Mouse (Mus musculus): ENCODE data around the gene Cisd3. TPM values are rescaled to one million over a fixed set of nuclear protein-coding genes. Genes with fewer than 3 reads are reported as not detected.

Cisd3 gene
- polyA plus RNA-seq, 1 experiment from 2014 or later: 33.2 TPM

- H3K4me3 ChIP-seq: peak overlapping the region; percentile 90; the same call in 1 of the 2 replicates
- peaks cover 12% of the 10 kb centered on the region; the same call in 1 of the 2 replicates for H3K36me3 ChIP-seq
- H3K27me3 ChIP-seq: peaks cover 18% of the 10 kb centered on the region
- ATAC-seq (ENCODE audit: low FRiP score, low read depth): no peak
- no peaks in the 10 kb centered on the region for H3K9me3 ChIP-seq
- no peak overlapping the region for H3K9ac ChIP-seq
- no peak overlapping the region for H3K27ac ChIP-seq (replicated peaks)
- 86% methylated on average over 13 of the region's 13 CpGs for WGBS
- H3K4me2 ChIP-seq: peak overlapping the region; percentile 81
- H3K4me1 ChIP-seq (replicated peaks): peaks cover 46% of the 10 kb centered on the region
Observed at GRCm38 (mm10) chr11:97665431-97665830, 20.2 kb upstream of the Cisd3 start.

DNA sequence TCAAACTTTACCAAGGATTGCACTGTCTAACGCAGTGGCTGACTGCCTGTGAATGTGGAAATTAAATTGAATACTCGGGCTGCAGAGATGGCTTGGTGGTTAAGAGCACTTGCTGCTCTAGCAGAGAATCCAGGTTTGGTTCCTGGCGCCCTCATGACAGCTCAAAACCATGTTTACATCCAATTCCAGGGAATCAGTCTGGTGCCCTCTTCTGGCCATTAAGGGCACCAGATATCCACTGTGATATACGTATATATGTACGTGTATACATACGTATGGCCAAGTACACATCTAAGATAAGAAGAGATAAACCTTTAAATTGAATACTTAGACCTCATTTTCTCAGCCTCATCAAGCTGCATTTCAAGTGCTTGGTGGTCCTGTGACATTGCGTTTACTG, 19.4 kb upstream of the Cisd3 start:
- 89% methylated on average over 7 of the region's 7 CpGs for WGBS
- no peak overlapping the region for H3K4me3 ChIP-seq

DNA sequence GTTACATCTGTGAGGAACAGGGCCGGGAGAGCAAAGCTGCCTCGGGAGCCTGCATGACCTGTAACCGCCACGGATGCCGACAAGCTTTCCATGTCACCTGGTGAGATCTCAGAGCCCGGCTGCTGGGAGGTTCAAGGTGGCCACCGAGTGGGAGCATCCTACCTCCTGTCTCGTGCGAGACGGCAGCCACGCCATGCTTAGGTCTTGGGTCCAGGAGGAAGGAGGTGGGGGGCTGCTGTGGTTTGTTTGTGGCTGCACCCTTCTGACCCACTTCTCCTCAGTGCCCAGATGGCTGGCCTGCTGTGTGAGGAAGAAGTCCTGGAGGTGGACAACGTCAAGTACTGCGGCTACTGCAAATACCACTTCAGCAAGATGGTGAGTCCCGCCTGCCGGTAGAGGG, 18.8 kb upstream of the Cisd3 start:
- WGBS: 96% methylated on average over 15 of the region's 15 CpGs
- Histone ChIP-seq H3K9ac (no peak overlapping the region), H3K36me3 (peaks cover 21% of the 10 kb centered on the region), H3K27me3 (peaks cover 6% of the 10 kb centered on the region), H3K9me3 (no peaks in the 10 kb centered on the region), H3K4me2 (no peak overlapping the region), H3K4me3 (no peak overlapping the region), H3K4me1 (replicated peaks) (peaks cover 36% of the 10 kb centered on the region), H3K27ac (replicated peaks) (no peak overlapping the region)
- no peak for ATAC-seq (ENCODE audit: low FRiP score, low read depth)

More for the DNA sequence above, 19.4 kb upstream of the Cisd3 start:
- ATAC-seq (ENCODE audit: low FRiP score, low read depth): no peak
- Histone ChIP-seq H3K27ac (replicated peaks) (no peak overlapping the region), H3K4me2 (no peak overlapping the region), H3K36me3 (peaks cover 19% of the 10 kb centered on the region), H3K4me1 (replicated peaks) (peaks cover 40% of the 10 kb centered on the region), H3K27me3 (peaks cover 12% of the 10 kb centered on the region), H3K9me3 (no peaks in the 10 kb centered on the region), H3K9ac (no peak overlapping the region)

DNA sequence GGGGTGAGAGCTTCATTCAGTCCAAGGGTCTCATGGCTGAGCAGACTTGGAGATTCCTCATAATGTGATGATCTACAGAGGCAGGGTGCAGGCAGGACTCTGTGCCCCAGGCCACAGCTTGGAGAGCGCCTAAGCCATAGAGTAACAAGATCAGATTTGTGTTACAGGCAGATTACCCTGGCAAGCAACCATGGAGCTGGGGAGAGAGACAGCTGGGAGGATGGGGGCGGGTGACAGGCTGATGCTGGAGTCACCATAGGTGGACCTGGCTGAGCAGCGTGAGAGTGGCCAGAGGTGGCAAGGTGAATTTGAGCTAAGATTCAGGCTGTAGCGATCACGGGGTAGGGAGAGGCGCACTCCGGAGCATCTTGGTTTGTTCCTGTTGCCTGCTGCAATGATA, 17.5 kb upstream of the Cisd3 start:
- no peak for ATAC-seq (ENCODE audit: low FRiP score, low read depth)
- 93% methylated on average over 7 of the region's 7 CpGs for WGBS
- Histone ChIP-seq H3K27me3 (no peaks in the 10 kb centered on the region), H3K4me2 (no peak overlapping the region), H3K36me3 (peaks cover 30% of the 10 kb centered on the region), H3K9me3 (no peaks in the 10 kb centered on the region), H3K9ac (no peak overlapping the region), H3K4me3 (no peak overlapping the region), H3K4me1 (replicated peaks) (peaks cover 25% of the 10 kb centered on the region), H3K27ac (replicated peaks) (no peak overlapping the region)

- Histone ChIP-seq H3K9me3 (no peaks in the 10 kb centered on the region), H3K36me3 (peaks cover 41% of the 10 kb centered on the region), H3K27me3 (no peaks in the 10 kb centered on the region), H3K4me3 (no peak overlapping the region), H3K9ac (no peak overlapping the region), H3K4me1 (replicated peaks) (peaks cover 23% of the 10 kb centered on the region), H3K4me2 (no peak overlapping the region), H3K27ac (replicated peaks) (no peak overlapping the region)
- WGBS: 49% methylated on average over 15 of the region's 15 CpGs
- no peak for ATAC-seq (ENCODE audit: low FRiP score, low read depth)
Observed at GRCm38 (mm10) chr11:97669268-97669667, 16.4 kb upstream of the Cisd3 start.

- 42% methylated on average over 6 of the region's 6 CpGs for WGBS
- H3K27me3 ChIP-seq: no peaks in the 10 kb centered on the region
- no peak overlapping the region for H3K27ac ChIP-seq (replicated peaks)
- ATAC-seq (ENCODE audit: low FRiP score, low read depth): no peak
- peaks cover 18% of the 10 kb centered on the region for H3K4me1 ChIP-seq (replicated peaks)
- H3K9ac ChIP-seq: no peak overlapping the region
- H3K4me2 ChIP-seq: no peak overlapping the region
- H3K36me3 ChIP-seq: peaks cover 46% of the 10 kb centered on the region
- H3K4me3 ChIP-seq: no peak overlapping the region
- H3K9me3 ChIP-seq: no peaks in the 10 kb centered on the region
Observed at GRCm38 (mm10) chr11:97669829-97670228, 15.8 kb upstream of the Cisd3 start.

DNA sequence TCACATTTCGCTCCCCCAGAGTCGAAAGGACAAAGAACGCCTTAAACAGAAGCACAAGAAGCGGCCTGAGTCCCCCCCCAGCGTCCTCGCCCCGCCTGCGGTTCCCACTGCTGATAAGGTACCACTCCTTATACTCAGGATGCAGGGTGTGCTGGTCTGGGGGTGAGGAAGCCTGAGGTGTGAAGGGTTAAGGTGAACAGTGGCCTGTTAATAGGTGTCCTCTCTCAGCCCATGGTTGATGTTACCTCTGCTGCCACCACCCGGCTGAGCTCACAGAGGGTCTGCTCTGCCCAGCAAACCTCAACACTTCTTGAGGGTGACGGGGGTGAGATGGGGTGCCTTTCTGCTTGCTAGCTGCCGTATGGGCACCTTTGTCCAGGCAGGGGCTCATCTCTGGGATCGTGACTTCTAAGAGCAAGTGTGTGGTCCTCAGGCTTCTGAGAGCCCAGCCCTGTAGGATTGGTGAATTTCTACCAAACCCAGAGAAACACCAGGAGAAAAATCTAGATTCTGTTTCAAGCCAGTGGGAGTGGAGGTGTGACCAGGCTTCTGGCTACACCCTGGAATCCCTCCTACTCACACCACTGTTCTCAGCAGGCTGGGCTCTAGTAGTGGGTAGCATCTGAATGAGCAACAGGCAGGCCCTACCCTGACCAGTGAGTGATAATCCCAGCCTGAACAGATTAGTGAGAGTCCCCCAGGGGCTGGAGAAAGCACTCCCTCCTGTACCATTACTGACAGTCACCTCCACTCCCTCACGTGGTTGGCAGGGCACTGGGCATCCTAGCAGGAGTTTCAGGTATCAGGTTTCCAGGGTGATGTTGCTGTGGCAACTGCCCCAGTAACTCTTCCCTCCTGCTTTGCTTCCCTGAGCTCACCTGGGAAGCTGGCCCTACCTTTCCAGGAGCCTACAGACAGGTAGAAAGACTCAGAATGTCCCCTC, 15.1 kb upstream of the Cisd3 start:
- peaks cover 11% of the 10 kb centered on the region for H3K4me1 ChIP-seq (replicated peaks)
- 70% methylated on average over 13 of the region's 13 CpGs for WGBS
- H3K27me3 ChIP-seq: no peaks in the 10 kb centered on the region
- H3K4me3 ChIP-seq: no peak overlapping the region
- no peaks in the 10 kb centered on the region for H3K9me3 ChIP-seq
- H3K9ac ChIP-seq: no peak overlapping the region
- H3K36me3 ChIP-seq: peaks cover 49% of the 10 kb centered on the region
- H3K27ac ChIP-seq (replicated peaks): no peak overlapping the region
- no peak for ATAC-seq (ENCODE audit: low FRiP score, low read depth)
- H3K4me2 ChIP-seq: no peak overlapping the region

DNA sequence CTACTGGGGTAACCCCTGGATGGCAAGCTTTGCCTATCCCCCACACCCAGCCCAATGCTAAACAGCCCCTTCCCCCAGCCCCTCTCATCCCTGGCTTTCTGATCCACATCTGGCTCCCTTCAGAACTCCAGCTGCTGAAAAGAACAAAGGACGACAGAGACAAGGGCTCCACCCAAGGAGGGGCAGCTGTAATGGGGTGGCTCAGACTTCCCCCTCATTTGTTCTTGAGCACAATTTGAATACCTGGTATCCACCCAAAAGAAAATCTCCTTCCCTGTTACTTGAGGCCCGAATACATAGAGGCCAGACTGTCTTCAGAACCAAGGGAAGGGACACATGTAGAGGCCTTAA, 14.5 kb upstream of the Cisd3 start:
- H3K27me3 ChIP-seq: no peaks in the 10 kb centered on the region
- H3K9me3 ChIP-seq: no peaks in the 10 kb centered on the region
- peaks cover 48% of the 10 kb centered on the region for H3K36me3 ChIP-seq
- 44% methylated on average over 2 of the region's 2 CpGs for WGBS
- H3K9ac ChIP-seq: no peak overlapping the region
- H3K4me3 ChIP-seq: no peak overlapping the region
- peaks cover 9% of the 10 kb centered on the region; the same call in 1 of the 2 replicates for H3K4me1 ChIP-seq (replicated peaks)
- no peak overlapping the region for H3K4me2 ChIP-seq
- no peak overlapping the region for H3K27ac ChIP-seq (replicated peaks)
- no peak for ATAC-seq (ENCODE audit: low FRiP score, low read depth)

- ATAC-seq (ENCODE audit: low FRiP score, low read depth): no peak
- Histone ChIP-seq H3K36me3 (peaks cover 47% of the 10 kb centered on the region), H3K4me3 (no peak overlapping the region), H3K9ac (no peak overlapping the region), H3K4me2 (no peak overlapping the region), H3K27me3 (no peaks in the 10 kb centered on the region), H3K27ac (replicated peaks) (no peak overlapping the region), H3K9me3 (no peaks in the 10 kb centered on the region), H3K4me1 (replicated peaks) (peaks cover 18% of the 10 kb centered on the region)
- whole genome bisulfite sequencing: 81% methylated on average over 11 of the region's 11 CpGs
Observed at GRCm38 (mm10) chr11:97673148-97673547, 12.5 kb upstream of the Cisd3 start.

GRCm38 (mm10) chr11:97676050-97676754, 9.4 kb upstream of the Cisd3 start:
- no peaks in the 10 kb centered on the region for H3K27me3 ChIP-seq
- no peak overlapping the region for H3K27ac ChIP-seq (replicated peaks)
- no peak overlapping the region for H3K9ac ChIP-seq
- no peak overlapping the region for H3K4me3 ChIP-seq
- WGBS: 88% methylated on average over 14 of the region's 15 CpGs
- peaks cover 16% of the 10 kb centered on the region for H3K4me1 ChIP-seq (replicated peaks)
- peaks cover 50% of the 10 kb centered on the region for H3K36me3 ChIP-seq
- no peak for ATAC-seq (ENCODE audit: low FRiP score, low read depth)
- no peak overlapping the region for H3K4me2 ChIP-seq
- H3K9me3 ChIP-seq: no peaks in the 10 kb centered on the region

DNA sequence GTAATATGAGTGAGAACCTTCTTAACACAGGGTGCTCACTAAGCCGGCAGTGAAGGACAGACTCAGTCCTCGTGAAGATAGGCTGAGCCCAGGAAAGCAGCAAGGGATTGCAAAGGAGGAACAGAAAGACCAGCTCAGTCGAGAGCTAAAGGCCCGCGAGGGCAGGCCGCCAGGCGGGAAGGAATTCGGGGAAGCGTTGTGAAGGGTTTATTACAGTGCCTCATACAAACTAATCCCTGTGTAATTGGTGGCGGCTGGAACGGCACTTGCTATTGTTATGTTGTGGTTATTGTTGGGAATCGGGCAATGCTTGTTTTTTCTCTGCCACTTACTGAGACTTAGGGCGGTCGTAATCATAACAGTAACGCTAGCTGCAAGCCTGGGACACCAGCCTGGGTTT, 8.2 kb upstream of the Cisd3 start:
- Histone ChIP-seq H3K9ac (no peak overlapping the region), H3K27me3 (no peaks in the 10 kb centered on the region), H3K36me3 (peaks cover 56% of the 10 kb centered on the region), H3K4me1 (replicated peaks) (peaks cover 16% of the 10 kb centered on the region), H3K27ac (replicated peaks) (no peak overlapping the region), H3K4me2 (no peak overlapping the region), H3K4me3 (no peak overlapping the region), H3K9me3 (no peaks in the 10 kb centered on the region)
- no peak for ATAC-seq (ENCODE audit: low FRiP score, low read depth)
- WGBS: 38% methylated on average over 15 of the region's 15 CpGs

- Histone ChIP-seq H3K4me1 (replicated peaks) (peaks cover 16% of the 10 kb centered on the region), H3K9me3 (no peaks in the 10 kb centered on the region), H3K9ac (no peak overlapping the region), H3K36me3 (peaks cover 51% of the 10 kb centered on the region), H3K4me3 (no peak overlapping the region), H3K27me3 (no peaks in the 10 kb centered on the region), H3K4me2 (no peak overlapping the region), H3K27ac (replicated peaks) (no peak overlapping the region)
- ATAC-seq (ENCODE audit: low FRiP score, low read depth): no peak
- 53% methylated on average over 8 of the region's 8 CpGs for WGBS
Observed at GRCm38 (mm10) chr11:97677842-97678241, 7.8 kb upstream of the Cisd3 start.

All from hindbrain, embryonic 15.5 days (tissue).